Mouse (Mus musculus) layer of hippocampus, adult 8-10 months (tissue): Measurements from ENCODE around the gene 1700086D15Rik. TPM values are rescaled to one million over a fixed set of nuclear protein-coding genes. Genes with fewer than 3 reads are reported as not detected.

Experiments
- DNase-seq, 2 experiments: peaks; one replicate each; pipeline ENCODE4 v3.0.0; 2022; ENCODE audit warnings: low spot score in 2 of 2
- total RNA-seq, 4 experiments: library from RNA; stranded (reverse); gene quantifications; 2 replicates each; pipeline ENCODE4 v1.2.4; 2022

The 1700086D15Rik gene
- total RNA-seq, 4 experiments from 2014 or later, result 2.1 to 5.2 (median 2.7) TPM

DNA sequence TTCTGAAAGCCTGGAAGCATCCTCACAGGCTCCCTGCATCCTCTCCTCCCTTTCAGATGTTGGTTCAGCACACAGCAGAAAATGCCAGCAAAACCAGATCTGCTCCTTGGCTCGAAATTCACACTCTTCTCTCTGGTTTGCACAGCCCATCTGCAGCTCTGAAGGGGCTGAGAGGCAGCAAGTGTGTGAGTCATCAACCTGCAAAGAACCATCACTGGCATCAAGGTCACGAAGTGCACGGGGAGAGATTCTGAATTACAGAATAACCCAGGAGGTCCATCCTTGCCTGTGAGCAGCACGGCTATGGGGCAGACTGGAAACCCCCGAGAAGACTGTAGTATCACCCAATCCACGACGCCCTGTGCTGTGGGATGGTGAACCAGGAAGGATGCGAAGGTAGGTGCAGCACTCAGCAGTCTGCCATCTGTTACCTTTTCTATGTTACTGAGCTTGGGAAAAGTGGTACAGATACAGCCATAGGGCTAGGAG, 24.4 kb downstream of the 1700086D15Rik start:
- peak; percentile 48 to 58 for DNase-seq

DNA sequence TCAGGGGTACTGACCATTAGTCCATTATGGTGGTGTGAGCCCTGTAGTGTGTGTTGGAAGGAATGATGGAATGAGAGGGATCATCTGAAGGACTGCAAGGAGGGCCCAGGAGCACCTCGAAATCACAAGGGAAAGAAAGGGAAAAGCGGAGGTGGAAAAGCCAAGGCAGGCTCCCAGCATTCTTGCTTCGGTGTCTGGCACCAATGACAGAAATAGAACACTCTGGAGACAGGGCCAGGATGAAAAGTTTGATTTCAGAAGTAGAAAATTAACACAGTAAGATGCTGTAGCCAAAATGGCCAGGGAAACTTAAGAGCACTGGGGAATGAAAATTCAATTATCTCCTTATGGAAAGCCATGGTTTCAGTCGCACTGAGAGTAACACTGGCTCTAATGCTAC, 26.0 kb downstream of the 1700086D15Rik start:
- DNase-seq, result no peak

DNA sequence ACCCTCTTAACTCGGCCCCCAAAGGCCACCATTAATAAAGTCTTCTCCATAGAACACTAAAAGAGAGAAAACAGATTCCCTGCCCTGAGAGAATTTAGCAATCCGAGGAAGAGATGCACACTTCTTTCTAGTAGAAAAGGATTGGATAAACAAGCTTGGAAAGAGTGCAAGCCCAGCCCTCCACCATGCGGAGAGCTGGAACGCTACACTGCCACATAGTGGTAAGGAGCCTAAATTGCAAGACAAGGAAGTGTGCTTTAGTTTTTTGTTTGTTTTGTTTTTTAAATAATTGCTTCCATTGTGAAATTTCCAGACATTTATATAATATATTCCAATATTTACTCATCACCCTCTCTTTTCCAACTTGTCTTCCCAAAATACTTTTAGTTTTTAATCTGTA, 30.6 kb downstream of the 1700086D15Rik start:
- no peak for DNase-seq

DNA sequence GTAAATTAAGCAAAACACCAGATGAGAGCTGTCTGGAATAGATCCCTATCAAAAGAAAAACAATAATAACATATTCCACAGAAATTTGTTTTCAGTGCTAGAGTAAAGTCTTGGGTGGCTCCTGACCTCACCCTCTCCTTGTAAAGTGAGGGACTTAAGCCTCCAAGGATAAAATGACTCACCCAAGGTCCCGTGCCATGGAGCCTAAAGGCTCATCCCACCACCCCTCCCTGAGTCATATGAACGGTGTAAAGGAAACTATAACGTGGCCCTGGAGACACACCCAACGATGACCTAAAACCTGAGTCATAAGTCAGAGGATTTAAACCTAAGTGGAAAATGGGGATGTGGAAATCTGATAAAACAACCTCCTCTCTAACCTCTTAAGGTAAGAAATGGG, 31.0 kb downstream of the 1700086D15Rik start:
- no peak for DNase-seq

DNA sequence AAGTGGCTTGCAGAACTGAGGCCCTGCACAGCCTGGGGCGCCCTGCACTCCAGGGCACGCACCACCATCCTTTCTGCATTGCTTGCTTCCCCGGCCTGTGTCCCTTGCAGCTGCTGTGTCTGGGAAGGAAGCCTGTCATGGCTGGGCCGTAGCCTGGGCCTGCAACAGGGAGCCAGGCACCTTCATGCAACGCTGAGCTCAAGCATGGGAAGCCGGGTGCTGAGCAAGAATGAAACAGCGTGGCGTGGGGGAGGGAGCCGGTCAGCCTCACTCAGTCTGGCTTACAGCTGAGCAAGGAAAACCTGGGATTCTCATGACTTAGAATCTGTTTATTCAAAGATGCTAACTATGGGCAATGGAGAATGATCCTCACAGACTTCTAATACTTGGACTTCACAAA, 33.1 kb downstream of the 1700086D15Rik start:
- DNase-seq, result peak; percentile 31 to 45

DNA sequence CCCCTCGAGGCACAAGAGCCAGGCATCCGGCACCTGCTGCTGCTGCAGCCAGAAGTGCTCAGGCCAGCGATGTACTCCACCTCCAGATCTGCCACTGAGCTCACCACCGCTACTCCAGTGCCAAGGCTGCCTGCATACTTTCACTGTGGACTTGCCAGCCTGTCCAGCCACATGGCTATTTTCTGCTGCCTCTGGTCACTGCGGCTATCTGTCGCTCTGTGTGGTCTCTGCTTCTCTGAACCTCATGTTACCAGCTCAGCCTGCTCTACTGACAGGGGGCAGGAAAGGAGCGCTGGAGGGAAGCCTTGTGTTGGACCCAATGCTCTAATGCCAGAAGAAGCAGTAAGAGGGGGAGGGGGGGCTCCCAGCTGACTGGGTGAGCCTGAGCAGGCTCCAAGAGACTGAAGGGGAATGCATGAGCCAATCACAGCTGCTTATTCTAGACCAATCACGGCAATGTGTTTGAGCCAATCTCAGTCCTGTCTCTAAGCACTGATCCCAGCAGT, 34.7 kb downstream of the 1700086D15Rik start:
- DNase-seq, result peak in 1 of 2 experiments; percentile 40

DNA sequence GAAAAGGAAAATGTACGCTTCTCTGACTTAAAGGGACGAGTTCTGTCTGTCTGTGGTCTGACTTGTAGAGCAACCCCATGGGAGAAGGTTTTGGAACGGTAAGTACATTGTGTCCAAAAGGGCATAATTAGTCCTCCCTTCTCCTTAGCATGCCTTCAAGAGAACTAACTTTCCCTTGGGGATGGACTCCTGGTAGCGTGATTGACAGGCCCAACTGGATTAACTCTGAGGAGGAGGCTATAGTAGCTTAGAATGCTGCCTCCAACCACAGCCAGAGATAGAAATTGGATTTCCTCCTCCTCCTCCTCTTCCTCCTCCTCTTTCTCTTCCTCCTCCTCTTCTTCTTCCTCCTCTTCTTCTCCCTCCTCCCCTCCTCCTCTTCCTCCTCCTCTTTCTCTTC, 39.4 kb downstream of the 1700086D15Rik start:
- DNase-seq, result no peak

DNA sequence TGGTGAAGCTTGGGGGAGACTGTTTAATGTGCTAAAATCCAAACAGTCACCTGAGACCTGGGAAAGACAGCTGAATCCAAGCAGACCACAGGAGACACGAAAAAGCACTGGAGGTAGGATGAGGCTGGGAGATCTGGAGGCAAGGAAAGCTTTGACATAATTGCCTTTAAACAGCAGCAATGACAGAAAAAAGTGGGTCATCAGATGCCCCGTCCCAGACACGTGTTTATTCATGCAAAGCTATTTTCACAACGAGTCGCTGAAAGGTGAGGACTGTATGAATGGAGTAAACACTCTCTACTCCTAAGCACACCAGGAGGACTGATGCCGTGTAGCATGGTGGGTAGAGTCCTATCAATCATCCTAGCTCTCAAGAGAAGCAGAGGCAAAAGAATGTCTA, 43.9 kb downstream of the 1700086D15Rik start:
- DNase-seq, result no peak

DNA sequence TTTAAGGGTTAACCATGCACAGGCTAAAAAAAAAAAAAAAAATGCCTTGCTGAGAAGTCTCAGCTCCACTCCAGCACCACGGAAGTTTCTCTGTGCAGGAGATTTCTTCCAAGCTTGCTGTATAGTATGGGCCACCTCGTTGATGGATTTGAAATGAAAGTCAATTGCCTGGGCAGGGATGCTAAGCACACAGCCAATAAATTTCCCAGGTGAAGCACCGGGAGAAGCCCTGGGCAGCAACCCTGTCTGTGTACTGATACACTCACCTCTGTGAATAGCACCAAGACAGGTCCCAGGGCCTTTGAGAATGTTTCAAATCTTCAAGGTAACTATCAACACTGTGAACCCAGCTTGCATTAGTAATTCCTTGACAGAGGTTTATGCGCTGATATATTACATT, 47.6 kb downstream of the 1700086D15Rik start:
- no peak for DNase-seq

DNA sequence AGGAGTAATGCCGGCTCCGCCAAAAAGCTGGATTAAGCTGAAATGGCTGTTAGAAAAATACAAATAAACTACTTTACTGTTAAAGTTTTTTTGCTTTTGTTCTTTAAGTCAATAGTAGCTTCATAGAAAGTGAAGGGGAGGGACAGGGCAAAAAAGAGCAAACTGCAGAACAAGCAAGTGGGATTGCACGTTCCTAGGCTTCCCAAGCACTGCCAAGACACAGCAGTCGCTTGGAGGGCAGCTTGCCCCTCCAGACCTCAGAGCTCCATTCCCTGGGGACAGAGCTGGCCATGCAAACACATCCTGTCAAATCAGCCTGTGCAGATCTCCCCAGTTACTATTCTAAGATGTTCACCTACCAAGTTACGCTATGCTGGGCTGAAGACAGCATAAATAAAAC, 48.0 kb downstream of the 1700086D15Rik start:
- no peak for DNase-seq

DNA sequence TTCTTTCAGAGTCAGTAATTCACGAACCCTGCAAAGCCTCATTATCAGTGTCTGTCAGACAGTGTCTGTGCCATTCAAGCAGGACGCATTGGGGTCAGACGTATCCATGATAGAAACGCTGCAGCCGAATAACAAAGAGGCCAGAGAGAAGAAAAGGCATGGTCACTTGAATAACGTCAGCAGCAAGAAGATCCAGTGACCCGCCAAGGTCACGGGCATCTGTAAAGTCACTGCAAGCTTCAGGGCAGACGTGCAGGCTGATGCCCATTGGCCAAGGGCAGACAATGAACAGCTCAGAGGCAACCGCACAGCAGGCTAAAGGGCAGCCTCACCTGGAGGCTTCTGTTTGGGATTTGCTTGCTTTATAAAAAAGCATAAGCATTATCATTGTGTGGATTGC, 49.6 kb downstream of the 1700086D15Rik start:
- DNase-seq, result no peak

DNA sequence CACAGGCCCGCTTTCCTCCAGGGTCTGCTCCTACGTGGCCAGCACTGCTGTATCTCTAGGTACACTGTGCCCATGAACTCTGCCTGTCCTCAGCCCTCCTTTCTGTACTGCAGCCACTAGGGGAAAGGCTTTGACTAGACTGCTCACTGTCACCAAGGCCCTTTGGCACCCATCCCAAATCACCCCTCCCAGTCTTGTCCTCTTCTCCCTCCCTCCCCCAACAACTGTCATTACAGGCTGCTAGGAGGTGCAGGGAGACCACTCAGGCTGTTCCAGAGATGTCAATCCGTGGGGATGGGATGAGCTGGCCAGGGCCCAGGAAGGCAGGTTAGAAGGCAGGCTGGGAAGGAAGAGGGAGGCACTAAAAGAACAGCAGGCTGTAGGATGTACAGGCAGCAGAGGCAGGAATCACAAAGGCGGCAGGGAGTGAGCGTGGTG, 51.9 kb downstream of the 1700086D15Rik start:
- no peak for DNase-seq

DNA sequence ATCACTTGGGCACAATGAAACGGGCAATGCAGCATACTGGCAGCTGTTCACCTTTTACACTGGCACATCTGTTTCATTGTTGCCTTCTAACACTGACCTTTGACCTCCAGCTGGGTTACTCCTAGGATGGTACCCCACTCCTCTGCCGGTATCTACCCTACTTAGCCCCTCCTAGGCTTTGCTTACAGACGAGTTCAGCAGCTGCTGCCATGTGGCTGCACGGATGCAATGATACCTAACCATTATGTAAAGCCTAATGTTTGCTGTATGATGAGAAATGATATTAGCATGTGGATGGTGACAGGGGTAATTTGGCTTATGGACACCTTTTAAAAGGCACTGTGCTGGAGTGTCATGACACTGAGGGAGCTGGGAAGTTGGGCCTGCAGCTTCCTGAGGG, 52.5 kb downstream of the 1700086D15Rik start:
- DNase-seq, result no peak

DNA sequence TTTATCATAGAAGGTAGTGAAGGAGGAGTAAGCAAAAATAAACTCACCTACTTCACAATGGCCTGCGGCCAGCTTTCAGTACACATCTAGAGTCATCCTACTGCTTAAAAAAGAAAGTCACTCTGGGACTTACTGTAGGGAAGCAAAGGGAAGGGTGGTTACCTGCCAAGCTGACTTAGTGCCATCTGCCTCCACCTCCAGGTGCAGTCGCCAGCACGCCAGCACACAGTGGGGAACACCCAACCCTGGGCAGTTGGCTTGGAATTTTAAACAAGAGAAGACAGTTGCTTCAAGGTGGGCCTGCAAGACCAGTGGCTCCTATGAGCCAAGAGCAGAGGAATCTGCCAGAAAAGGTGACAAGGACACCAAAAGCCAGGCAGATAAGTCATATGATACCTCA, 55.6 kb downstream of the 1700086D15Rik start:
- no peak for DNase-seq

Other genes starting within 250 kb of the 1700086D15Rik start
- 10 to 100 TPM; 24.0 to 26.5 (median 25.8) TPM for gene Elac2, start 180.9 kb downstream of the 1700086D15Rik start, total RNA-seq
- gene Arhgap44, start 3.1 kb upstream of the 1700086D15Rik start, total RNA-seq, result 100 to 1,000 TPM; 110 to 119 (median 112) TPM
- gene Myocd, start 110.1 kb upstream of the 1700086D15Rik start, total RNA-seq, result 1 to 10 TPM in 2 of 4 experiments, under 1 TPM in 2; 0.10 to 1.8 (median 0.93) TPM